Mouse (Mus musculus): Measurements from ENCODE around the gene Csnk1g1. TPM values are rescaled to one million over a fixed set of nuclear protein-coding genes. Genes with fewer than 3 reads are reported as not detected.

The Csnk1g1 gene
- 10 to 100 TPM; 24.3 to 30.6 TPM for polyA plus RNA-seq (2017; shearing (Covaris generic))

DNA sequence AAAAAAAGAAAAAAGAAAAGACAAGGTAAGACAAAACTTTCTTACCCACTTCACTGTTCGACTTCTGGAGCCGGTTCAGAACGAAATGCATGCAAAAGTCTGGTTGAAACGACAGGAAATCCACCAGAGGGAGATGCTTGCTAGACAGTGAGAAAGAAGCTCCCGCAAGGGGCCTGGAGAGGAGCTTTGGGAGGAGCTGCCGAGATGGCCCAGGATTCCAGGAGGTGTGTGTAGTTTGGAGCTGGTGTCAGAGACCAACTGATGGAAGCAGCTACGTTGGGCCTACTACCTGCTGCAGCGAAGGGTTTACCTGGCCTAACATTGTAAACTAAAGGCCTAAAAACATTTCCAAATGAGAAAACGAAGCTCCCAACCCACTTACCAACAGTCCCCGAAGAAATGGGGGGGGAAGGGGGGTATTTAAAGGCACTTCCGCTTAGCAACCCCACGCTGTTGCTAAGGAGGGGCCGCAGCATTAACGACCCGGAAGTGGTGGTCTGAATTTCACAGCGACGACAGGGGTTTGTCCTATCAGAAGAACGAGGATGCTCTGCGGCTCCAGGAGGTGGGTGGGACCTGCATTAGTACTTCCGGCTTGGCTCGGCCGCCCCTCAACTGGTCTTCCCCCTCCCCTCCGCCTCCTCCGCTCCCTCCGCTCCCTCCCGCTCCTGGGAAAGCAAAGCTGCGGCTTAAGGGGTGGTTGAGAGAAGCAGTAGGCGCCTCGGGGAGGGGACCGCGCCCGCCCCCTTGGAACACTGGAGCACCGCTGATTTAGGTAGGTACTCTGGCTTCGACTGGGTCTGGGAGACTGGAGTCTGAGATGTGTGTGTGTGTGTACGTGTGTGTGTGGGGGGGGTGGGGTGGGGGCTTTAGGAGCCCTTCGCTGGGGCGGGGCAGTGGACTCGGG, at the start of gene Csnk1g1, which contains the start of gene Trip4:
TSS of gene Csnk1g1 (plus strand) at position 531 of the 907 bp plus-strand sequence.
TSS of gene Trip4 (minus strand) at position 401 of the 907 bp plus-strand sequence.

DNA sequence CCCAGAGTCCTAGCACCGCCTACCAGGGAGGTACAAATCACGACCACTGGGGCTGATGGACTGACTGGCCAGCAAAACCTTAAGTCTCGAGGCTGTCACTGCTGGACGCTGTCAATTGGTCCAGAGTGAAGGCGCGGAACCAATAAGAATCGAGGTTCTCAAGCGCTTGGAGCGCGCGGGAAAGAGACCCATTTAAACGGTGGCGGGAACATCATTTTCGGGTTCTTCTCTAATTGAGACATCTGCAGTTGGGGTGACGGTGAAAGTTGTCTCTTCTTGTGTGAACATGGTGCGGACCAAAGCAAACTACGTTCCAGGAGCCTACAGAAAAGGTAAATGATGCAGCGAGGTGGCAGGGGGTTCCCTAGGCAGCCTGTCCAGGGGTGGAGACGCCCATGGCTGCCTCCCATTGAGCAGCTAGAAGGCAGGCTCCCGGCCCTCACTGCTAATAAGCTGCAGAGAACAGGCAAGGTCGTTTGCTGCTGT, 18.5 kb upstream of the Csnk1g1 start, which contains the start of gene Pclaf:
TSS of gene Pclaf (plus strand) at position 95 of the 486 bp plus-strand sequence.

DNA sequence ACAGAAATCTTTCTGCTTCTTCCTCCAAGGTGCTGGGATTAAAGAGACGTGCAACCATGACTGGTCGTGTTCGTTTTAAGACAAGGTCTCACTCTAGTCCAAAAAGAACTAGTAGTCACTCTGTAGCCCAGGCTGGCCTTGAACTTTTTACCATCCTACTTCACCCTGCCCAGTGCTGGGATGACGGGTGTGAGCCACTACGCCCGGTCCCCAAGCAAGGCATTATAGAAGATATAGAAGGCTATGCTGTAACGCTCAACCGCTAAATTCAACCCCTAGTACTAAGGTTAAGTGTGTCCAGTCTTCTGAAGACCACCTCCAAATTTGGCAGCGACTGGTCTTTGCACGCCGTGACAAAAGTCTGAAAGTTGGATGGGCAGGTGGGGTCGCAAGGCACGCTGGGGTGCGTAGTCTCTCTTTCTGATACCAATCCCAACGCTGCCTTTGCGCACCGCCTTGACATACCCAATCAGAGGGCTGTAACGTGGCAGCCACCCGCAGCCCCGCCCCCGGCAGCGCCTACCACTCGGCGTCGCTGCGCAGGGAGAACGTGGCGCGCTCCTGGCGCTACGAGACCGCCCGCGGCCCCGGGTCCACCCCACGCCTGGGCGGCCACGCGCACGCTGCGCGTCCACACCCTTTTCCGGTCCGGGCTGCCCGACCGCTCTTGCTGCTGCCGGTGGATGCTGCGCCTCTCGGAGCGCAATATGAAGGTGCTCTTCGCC, 151.0 kb downstream of the Csnk1g1 start, which contains the start of gene Ppib:
TSS of gene Ppib (plus strand) at position 640 of the 725 bp plus-strand sequence.

DNA sequence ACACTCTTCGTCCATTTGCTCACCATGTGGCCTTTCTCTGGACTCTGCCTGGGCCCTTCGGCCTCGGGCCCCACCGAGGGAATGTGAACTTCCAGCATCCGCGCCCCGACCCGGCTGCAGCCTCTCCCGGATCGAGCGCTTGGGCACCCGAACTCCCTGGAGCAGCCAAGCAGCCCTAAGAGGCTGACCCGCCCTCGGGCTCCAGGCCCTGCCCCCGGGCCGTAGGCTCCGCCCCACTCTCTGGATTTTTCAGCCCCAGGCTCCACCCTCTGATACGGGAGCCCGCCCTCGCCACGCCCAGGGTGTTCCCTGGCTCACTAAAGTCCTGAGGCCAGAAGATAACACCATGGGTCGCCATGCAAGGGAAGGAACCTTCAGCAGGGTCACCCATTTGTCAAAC, 160.9 kb downstream of the Csnk1g1 start, which contains the start of gene Snx22:
TSS of gene Snx22 (minus strand) at position 137 of the 400 bp plus-strand sequence.

Other genes with a start within 250 kb of the Csnk1g1 start
- 100 to 1,000 TPM in 1 of 2 experiments, 10 to 100 TPM in 1; 81.4 to 128 TPM for gene Oaz2, start 240.9 kb upstream of the Csnk1g1 start, polyA plus RNA-seq (2017; shearing (Covaris generic))
- 1 to 10 TPM; 4.0 to 5.2 TPM for gene Zfp609, start 81.4 kb upstream of the Csnk1g1 start, polyA plus RNA-seq (2017; shearing (Covaris generic))
- 1 to 10 TPM; 3.0 to 3.2 TPM for gene Pclaf, start 18.7 kb upstream of the Csnk1g1 start, polyA plus RNA-seq (2017; shearing (Covaris generic))
- gene Trip4, start 130 bp upstream of the Csnk1g1 start, polyA plus RNA-seq (2017; shearing (Covaris generic)): 10 to 100 TPM; 37.3 to 39.7 TPM
- gene Ppib, start 151.3 kb downstream of the Csnk1g1 start, polyA plus RNA-seq (2017; shearing (Covaris generic)): 100 to 1,000 TPM; 289 to 350 TPM
- gene Snx22, start 160.8 kb downstream of the Csnk1g1 start, polyA plus RNA-seq (2017; shearing (Covaris generic)): 1 to 10 TPM; 1.1 to 2.1 TPM
- 100 to 1,000 TPM; 113 to 140 TPM for gene Snx1, start 217.7 kb downstream of the Csnk1g1 start, polyA plus RNA-seq (2017; shearing (Covaris generic))
- gene Ciao2a, start 217.7 kb downstream of the Csnk1g1 start, polyA plus RNA-seq (2017; shearing (Covaris generic)): 100 to 1,000 TPM; 100 to 113 TPM
- 1 to 10 TPM in 1 of 2 experiments, under 1 TPM in 1; 0.20 to 2.1 TPM for gene Dapk2, start 249.3 kb downstream of the Csnk1g1 start, polyA plus RNA-seq (2017; shearing (Covaris generic))